Mouse (Mus musculus): ENCODE measurements around the gene Rnf148. TPM values are rescaled to one million over a fixed set of nuclear protein-coding genes. Genes with fewer than 3 reads are reported as not detected.

Rnf148 gene
- not detected in 2 replicates for polyA plus RNA-seq (2012; rRNA removed)

DNA sequence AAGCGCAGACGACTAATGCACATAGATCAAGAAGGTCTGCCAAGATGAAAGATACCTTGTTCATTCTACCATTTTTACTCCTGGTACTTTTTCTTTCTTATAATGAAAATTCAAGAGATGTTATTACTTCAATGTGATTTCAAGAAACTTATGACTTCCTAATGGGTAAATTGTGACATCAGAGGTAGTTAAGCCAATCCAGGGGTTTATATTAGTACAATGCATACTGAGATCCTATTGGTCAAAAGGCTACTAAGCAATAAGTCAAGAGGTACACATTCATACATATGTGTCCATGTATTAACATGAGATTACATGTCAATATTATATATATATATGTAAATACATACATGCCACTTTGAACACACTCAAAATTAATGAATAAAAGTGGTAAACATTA, at the start of gene Rnf148:
Gene Rnf148, minus strand, starts transcription at position 101 of the 400 bp plus-strand sequence.
- Histone ChIP-seq H3K27me3 (ENCODE audit: control insufficient read depth, insufficient read depth, low read length) (no peaks in the 10 kb centered on the region), H3K4me3 (ENCODE audit: extremely low read depth, insufficient read depth, insufficient read length) (no peak within 1 kb of the TSS), H3K4me1 (ENCODE audit: control insufficient read depth, insufficient read depth, insufficient read length) (no peaks in the 10 kb centered on the region), H3K36me3 (ENCODE audit: control insufficient read depth, insufficient read depth, low read length) (no peaks in the 10 kb centered on the region), H3K27ac (ENCODE audit: insufficient read depth, low read length) (no peak within 1 kb of the TSS)
- no peak for DNase-seq (ENCODE audit: low read depth in 1 of 2, low spot score in 2 of 2)
- no peak for TF ChIP-seq CTCF (IDR thresholded peaks at IDR 0.05; ENCODE audit: extremely low read depth, insufficient read depth, insufficient read length, insufficient replicate concordance)
- TF ChIP-seq POLR2A (IDR thresholded peaks at IDR 0.05; ENCODE audit: low read depth, low read length), result no peak
- WGBS, result 93% methylated on average over 2 of the region's 2 CpGs

DNA sequence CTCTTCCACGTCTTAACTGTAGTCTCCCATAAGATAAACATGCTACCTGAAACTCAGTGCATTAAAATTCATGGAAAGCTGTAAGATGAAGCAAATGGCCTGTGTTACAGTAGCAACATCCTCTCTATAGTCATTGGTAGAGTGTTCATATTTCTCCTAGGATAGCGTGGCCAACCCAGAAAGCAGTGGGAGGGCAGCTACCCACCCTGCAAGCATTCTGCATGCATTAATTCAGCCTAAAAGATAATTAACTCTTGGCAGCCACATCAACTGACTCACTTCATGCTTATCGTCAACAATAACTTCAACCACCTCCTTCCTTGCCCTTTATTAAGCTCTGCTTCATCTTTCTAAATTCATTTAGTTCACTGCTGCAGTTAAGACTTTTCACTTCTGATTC, 45.9 kb upstream of the Rnf148 start:
- Histone ChIP-seq H3K27me3 (ENCODE audit: control insufficient read depth, insufficient read depth, low read length) (no peaks in the 10 kb centered on the region), H3K4me1 (ENCODE audit: control insufficient read depth, insufficient read depth, insufficient read length) (no peaks in the 10 kb centered on the region), H3K4me3 (ENCODE audit: extremely low read depth, insufficient read depth, insufficient read length) (no peak overlapping the region), H3K36me3 (ENCODE audit: control insufficient read depth, insufficient read depth, low read length) (no peaks in the 10 kb centered on the region), H3K27ac (ENCODE audit: insufficient read depth, low read length) (no peak overlapping the region)
- 88% methylated on average over 3 of the region's 3 CpGs for WGBS
- TF ChIP-seq CTCF (IDR thresholded peaks at IDR 0.05; ENCODE audit: extremely low read depth, insufficient read depth, insufficient read length, insufficient replicate concordance), result no peak
- no peak for TF ChIP-seq POLR2A (IDR thresholded peaks at IDR 0.05; ENCODE audit: low read depth, low read length)
- DNase-seq (ENCODE audit: low read depth in 1 of 2, low spot score in 2 of 2), result no peak

DNA sequence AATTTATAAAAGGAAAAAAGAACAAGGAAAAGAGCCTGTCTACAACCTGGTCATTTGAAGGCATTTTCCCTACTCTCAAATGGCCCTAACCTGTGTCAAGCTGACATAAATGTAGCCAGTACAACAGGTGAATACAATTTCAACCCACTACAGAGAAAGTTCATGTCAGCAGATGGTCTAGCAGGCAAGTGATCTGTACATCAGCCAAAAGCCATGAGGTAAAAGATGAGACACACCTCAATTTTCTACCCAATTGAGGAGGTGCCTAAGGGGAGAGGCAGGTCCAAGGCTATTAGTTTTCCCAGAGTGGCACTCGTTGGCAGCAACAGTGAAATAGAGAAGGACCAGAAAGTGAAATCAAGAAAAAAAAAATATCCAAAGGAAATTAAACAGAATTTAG, 23.2 kb upstream of the Rnf148 start:
- TF ChIP-seq CTCF (IDR thresholded peaks at IDR 0.05; ENCODE audit: extremely low read depth, insufficient read depth, insufficient read length, insufficient replicate concordance) (no peak), POLR2A (IDR thresholded peaks at IDR 0.05; ENCODE audit: low read depth, low read length) (no peak)
- H3K4me1 ChIP-seq (ENCODE audit: control insufficient read depth, insufficient read depth, insufficient read length), result no peaks in the 10 kb centered on the region
- no peak for DNase-seq (ENCODE audit: low read depth in 1 of 2, low spot score in 2 of 2)
- 56% methylated on average over 1 of the region's 1 CpGs for WGBS
- H3K4me3 ChIP-seq (ENCODE audit: extremely low read depth, insufficient read depth, insufficient read length), result no peak overlapping the region
- no peaks in the 10 kb centered on the region for H3K27me3 ChIP-seq (ENCODE audit: control insufficient read depth, insufficient read depth, low read length)
- H3K27ac ChIP-seq (ENCODE audit: insufficient read depth, low read length), result no peak overlapping the region
- H3K36me3 ChIP-seq (ENCODE audit: control insufficient read depth, insufficient read depth, low read length), result no peaks in the 10 kb centered on the region

DNA sequence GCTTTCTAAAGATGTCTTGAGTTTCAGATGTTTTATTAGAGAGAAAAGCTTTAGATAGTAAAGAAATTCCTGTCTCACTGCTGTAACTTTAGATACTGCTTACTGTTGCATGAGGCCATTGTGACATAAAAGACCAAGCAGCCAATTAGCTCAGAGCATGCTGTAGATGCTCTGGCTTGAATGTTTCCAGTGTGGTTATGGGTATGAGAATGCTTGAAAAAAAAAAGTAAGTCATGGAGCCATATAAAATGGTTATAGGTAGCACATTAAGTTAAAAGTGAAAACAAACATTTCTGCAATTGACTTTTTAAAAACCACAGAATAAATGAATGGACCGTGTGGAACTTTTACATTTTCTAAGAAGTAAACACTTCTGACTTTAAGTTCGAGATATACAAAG, 4.7 kb downstream of the Rnf148 start, which contains the start of gene Rnf133:
Gene Rnf133, minus strand, starts transcription at position 101 of the 400 bp plus-strand sequence.
- Histone ChIP-seq H3K4me3 (ENCODE audit: extremely low read depth, insufficient read depth, insufficient read length) (no peak within 1 kb of the TSS), H3K36me3 (ENCODE audit: control insufficient read depth, insufficient read depth, low read length) (no peaks in the 10 kb centered on the region), H3K4me1 (ENCODE audit: control insufficient read depth, insufficient read depth, insufficient read length) (no peaks in the 10 kb centered on the region), H3K27me3 (ENCODE audit: control insufficient read depth, insufficient read depth, low read length) (no peaks in the 10 kb centered on the region), H3K27ac (ENCODE audit: insufficient read depth, low read length) (no peak within 1 kb of the TSS)
- no peak for DNase-seq (ENCODE audit: low read depth in 1 of 2, low spot score in 2 of 2)
- TF ChIP-seq CTCF (IDR thresholded peaks at IDR 0.05; ENCODE audit: extremely low read depth, insufficient read depth, insufficient read length, insufficient replicate concordance) (no peak), POLR2A (IDR thresholded peaks at IDR 0.05; ENCODE audit: low read depth, low read length) (no peak)
- 90% methylated on average over 2 of the region's 2 CpGs for WGBS

DNA sequence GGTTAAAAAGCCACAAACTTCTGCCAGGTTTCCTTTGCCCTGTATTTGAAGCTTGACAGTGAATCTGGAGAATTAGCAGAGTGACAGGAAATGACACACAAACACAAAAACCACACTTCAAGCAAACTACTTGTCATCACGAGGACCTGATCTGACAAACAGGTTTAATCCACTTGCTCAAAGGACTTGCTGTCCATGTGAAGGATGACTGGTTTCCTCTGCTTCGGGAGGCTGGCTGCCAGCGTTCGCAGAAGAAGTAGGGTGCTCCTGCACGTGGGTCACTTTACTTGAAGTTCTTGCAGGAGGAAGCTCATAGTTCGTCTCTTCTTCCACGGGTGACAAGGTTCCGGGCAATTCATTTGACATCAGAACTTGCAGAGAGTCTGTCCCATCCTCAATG, 6.2 kb downstream of the Rnf148 start:
- TF ChIP-seq CTCF (IDR thresholded peaks at IDR 0.05; ENCODE audit: extremely low read depth, insufficient read depth, insufficient read length, insufficient replicate concordance), result no peak
- no peak for TF ChIP-seq POLR2A (IDR thresholded peaks at IDR 0.05; ENCODE audit: low read depth, low read length)
- no peaks in the 10 kb centered on the region for H3K36me3 ChIP-seq (ENCODE audit: control insufficient read depth, insufficient read depth, low read length)
- WGBS, result 7% methylated on average over 8 of the region's 8 CpGs

DNA sequence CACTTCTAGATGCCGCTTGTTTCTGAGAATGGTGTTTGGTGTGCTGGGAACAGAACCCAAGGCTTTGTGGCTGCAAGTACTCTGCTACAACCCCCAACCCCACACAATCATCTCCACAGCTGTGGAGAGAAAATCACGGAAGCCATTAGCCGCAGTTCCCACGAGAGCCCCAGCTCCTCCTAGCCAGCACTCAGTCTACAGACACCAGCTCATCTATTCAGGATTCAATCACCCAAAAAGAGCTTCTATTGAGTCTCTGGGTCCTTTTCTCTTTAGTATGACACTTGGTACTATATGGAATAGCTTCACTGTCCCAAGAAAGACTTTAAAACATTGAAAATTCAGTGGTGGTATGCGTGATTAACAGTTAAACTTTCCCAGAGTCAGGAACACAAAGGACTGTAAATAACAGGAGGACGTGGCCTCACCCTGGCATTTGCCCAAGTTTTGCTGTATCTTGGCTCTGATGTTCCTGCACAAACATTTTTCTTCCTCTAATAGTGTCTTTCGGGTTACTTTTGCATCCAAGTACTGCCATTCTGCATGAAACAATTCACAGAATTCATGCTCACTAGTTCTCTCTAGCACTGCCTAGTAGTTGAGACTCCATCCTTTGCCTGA, 7.2 kb downstream of the Rnf148 start:
- no peak overlapping the region for H3K27ac ChIP-seq (ENCODE audit: insufficient read depth, low read length)
- H3K4me3 ChIP-seq (ENCODE audit: extremely low read depth, insufficient read depth, insufficient read length), result no peak overlapping the region
- 79% methylated on average over 7 of the region's 7 CpGs for WGBS
- H3K36me3 ChIP-seq (ENCODE audit: control insufficient read depth, insufficient read depth, low read length), result no peaks in the 10 kb centered on the region
- H3K4me1 ChIP-seq (ENCODE audit: control insufficient read depth, insufficient read depth, insufficient read length), result no peaks in the 10 kb centered on the region
- TF ChIP-seq CTCF (IDR thresholded peaks at IDR 0.05; ENCODE audit: extremely low read depth, insufficient read depth, insufficient read length, insufficient replicate concordance), result no peak
- no peak for TF ChIP-seq POLR2A (IDR thresholded peaks at IDR 0.05; ENCODE audit: low read depth, low read length)
- no peaks in the 10 kb centered on the region for H3K27me3 ChIP-seq (ENCODE audit: control insufficient read depth, insufficient read depth, low read length)
- no peak for DNase-seq (ENCODE audit: low read depth in 1 of 2, low spot score in 2 of 2)

More for the DNA sequence above, 6.2 kb downstream of the Rnf148 start:
- no peak for DNase-seq (ENCODE audit: low read depth in 1 of 2, low spot score in 2 of 2)
- H3K27ac ChIP-seq (ENCODE audit: insufficient read depth, low read length), result no peak overlapping the region
- no peaks in the 10 kb centered on the region for H3K4me1 ChIP-seq (ENCODE audit: control insufficient read depth, insufficient read depth, insufficient read length)
- H3K27me3 ChIP-seq (ENCODE audit: control insufficient read depth, insufficient read depth, low read length), result no peaks in the 10 kb centered on the region
- no peak overlapping the region for H3K4me3 ChIP-seq (ENCODE audit: extremely low read depth, insufficient read depth, insufficient read length)

- Histone ChIP-seq H3K27ac (ENCODE audit: insufficient read depth, low read length) (no peak overlapping the region), H3K4me1 (ENCODE audit: control insufficient read depth, insufficient read depth, insufficient read length) (no peaks in the 10 kb centered on the region), H3K27me3 (ENCODE audit: control insufficient read depth, insufficient read depth, low read length) (no peaks in the 10 kb centered on the region), H3K36me3 (ENCODE audit: control insufficient read depth, insufficient read depth, low read length) (no peaks in the 10 kb centered on the region), H3K4me3 (ENCODE audit: extremely low read depth, insufficient read depth, insufficient read length) (no peak overlapping the region)
- DNase-seq (ENCODE audit: low read depth in 1 of 2, low spot score in 2 of 2), result no peak
- TF ChIP-seq POLR2A (IDR thresholded peaks at IDR 0.05; ENCODE audit: low read depth, low read length) (no peak), CTCF (IDR thresholded peaks at IDR 0.05; ENCODE audit: extremely low read depth, insufficient read depth, insufficient read length, insufficient replicate concordance) (no peak)
- 52% methylated on average over 3 of the region's 3 CpGs for WGBS
These were observed 17.9 kb downstream of the Rnf148 start for GRCm38 (mm10) chr6:23637081-23637480.
